Mouse (Mus musculus) bone marrow macrophage, adult 2 months (primary cell): ENCODE measurements around the gene Gm21985.

Source experiments
- CTCF ChIP-seq: IDR thresholded peaks from 2 replicates; pipeline ENCODE4 v1.5.1; 2012; ENCODE audit warnings: low read depth, mild to moderate bottlenecking, low read length, moderate library complexity
- POLR2A ChIP-seq: IDR thresholded peaks from 2 replicates; pipeline ENCODE4 v1.6.1; 2012; ENCODE audit warnings: mild to moderate bottlenecking, low read depth, low read length, borderline replicate concordance

DNA sequence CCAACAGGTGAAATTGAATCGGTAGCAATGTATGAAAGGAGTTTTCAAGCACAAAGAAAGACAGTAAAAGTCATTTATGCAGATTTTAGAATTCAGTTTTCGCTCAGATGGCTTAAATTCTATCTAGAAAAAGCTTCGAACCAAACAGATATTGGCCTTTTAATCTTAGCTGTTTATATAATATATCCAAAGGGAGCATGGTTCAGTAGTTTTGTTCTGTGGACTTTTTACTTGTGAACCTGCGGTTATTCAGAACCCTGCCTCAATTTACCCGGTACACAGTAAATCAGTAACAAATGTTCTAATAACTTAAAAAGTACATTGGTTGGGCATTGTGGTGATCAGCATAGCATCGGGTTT lies 18.9 kb downstream of the Gm21985 start:
- no peak for TF ChIP-seq POLR2A
- TF ChIP-seq CTCF, result no peak
